Mouse (Mus musculus) neutrophil, adult 65 days (primary cell): Measurements from ENCODE around the gene Gm13694. TPM values are rescaled to one million over a fixed set of nuclear protein-coding genes. Genes with fewer than 3 reads are reported as not detected.

Experiments used
- total RNA-seq: library from RNA; stranded (reverse); gene quantifications from 2 replicates; pipeline ENCODE4 v1.2.4, GENCODE M21; 2023

Gm13694 gene
- total RNA-seq = 0.64 and 1.1 TPM in 2 replicates

GRCm38 (mm10) chr2:83978633-83979032 is at the start of gene Gm13694:
Gene Gm13694, plus strand, starts transcription at chr2:83978933.

GRCm38 (mm10) chr2:83940931-83941361 is 37.8 kb upstream of the Gm13694 start, which contains the start of gene Zswim2:
Gene Zswim2, minus strand, starts transcription at chr2:83941228.

GRCm38 (mm10) chr2:83955393-83955792 is 23.3 kb upstream of the Gm13694 start, which contains the start of gene Gm13698:
Gene Gm13698, plus strand, starts transcription at chr2:83955693.

GRCm38 (mm10) chr2:83961203-83961602 is 17.5 kb upstream of the Gm13694 start, which contains the start of gene Gm13693:
Gene Gm13693, plus strand, starts transcription at chr2:83961503.

GRCm38 (mm10) chr2:83967013-83967412 is 11.7 kb upstream of the Gm13694 start, which contains the start of gene Gm13695:
Gene Gm13695, plus strand, starts transcription at chr2:83967313.

GRCm38 (mm10) chr2:83972823-83973222 is 5.9 kb upstream of the Gm13694 start, which contains the start of gene Gm13696:
Gene Gm13696, plus strand, starts transcription at chr2:83973123.

GRCm38 (mm10) chr2:83984443-83984842 is 5.7 kb downstream of the Gm13694 start, which contains the start of gene Gm13697:
Gene Gm13697, plus strand, starts transcription at chr2:83984743.

GRCm38 (mm10) chr2:83990253-83990652 is 11.5 kb downstream of the Gm13694 start, which contains the start of gene Gm13691:
Gene Gm13691, plus strand, starts transcription at chr2:83990553.

Other genes with a start within 250 kb of the Gm13694 start
- 0.07 TPM in 1 of 2 replicates, not detected in the other for gene Fam171b, start 166.3 kb upstream of the Gm13694 start, total RNA-seq
- not detected in 2 replicates for gene Zswim2, start 37.7 kb upstream of the Gm13694 start, total RNA-seq
- 0.64 and 1.1 TPM in 2 replicates for gene Gm13698, start 23.2 kb upstream of the Gm13694 start, total RNA-seq
- 0.64 and 1.1 TPM in 2 replicates for gene Gm13693, start 17.4 kb upstream of the Gm13694 start, total RNA-seq
- 0.64 TPM in 1 of 2 replicates, not detected in the other for gene Gm13695, start 11.6 kb upstream of the Gm13694 start, total RNA-seq
- 0.64 and 1.1 TPM in 2 replicates for gene Gm13696, start 5.8 kb upstream of the Gm13694 start, total RNA-seq
- 0.64 and 1.1 TPM in 2 replicates for gene Gm13697, start 5.8 kb downstream of the Gm13694 start, total RNA-seq
- gene Gm13691, start 11.6 kb downstream of the Gm13694 start, total RNA-seq = 0.64 and 1.1 TPM in 2 replicates